Mouse (Mus musculus): Measurements from ENCODE around the gene Aplp1. TPM values are rescaled to one million over a fixed set of nuclear protein-coding genes. Genes with fewer than 3 reads are reported as not detected.

Gene Aplp1
- polyA plus RNA-seq, 1 experiment from 2014 or later = 33.9 TPM

DNA sequence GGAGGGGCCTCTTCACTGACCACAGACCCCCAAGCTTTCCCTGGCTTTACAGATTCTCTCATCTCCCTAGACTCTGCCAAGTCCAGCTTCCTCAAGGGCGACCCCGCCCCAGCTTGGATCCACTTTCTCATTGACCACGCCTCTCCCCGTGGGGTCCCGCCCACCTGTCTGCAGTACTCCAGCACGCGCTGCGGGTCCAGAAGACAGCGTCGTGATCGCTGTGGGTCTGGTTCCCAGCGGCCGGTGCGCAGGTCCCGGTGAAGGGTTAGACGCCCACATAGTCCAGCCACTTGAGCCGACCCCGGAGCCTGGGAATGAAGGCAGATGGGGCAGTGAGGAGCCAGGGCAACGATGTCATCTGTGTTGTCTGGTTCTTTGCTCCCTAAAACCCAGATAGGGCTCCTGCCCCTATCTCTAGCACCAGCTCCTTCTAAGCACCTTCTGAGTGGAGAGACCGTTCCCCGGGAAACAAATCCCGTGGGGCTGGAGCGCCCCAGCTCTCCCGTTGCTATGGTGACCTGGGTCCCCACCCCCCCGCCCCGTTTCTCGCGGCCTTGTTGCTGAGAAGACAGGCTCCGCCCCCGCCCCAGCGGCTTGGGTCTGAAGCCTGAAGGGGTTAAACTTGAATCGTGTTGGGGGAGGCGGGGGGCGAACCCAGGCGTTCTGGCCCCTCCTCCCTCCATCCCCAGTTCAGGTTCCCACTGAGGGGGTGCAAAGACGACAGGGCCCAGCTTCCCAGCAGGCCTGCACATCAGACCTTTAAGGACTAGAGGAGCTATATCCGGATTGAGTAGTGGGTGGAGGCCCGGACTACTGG, 973 bp downstream of the Aplp1 start:
- H3K9ac ChIP-seq (replicated peaks) = peak overlapping the region; percentile 71
- 0 out of 2 replicates have a peak, but pooled peaks cover 8% of the 10 kb centered on the region for H3K9me3 ChIP-seq
- peaks cover 79% of the 10 kb centered on the region for H3K27me3 ChIP-seq
- no peak overlapping the region for H3K27ac ChIP-seq
- peak; percentile 10; the same call in 1 of the 2 replicates for ATAC-seq (ENCODE audit: insufficient number of reproducible peaks, insufficient read depth, low FRiP score, low TSS enrichment, low read depth)
- peak overlapping the region; percentile 73 for H3K4me3 ChIP-seq (replicated peaks)
- under 1% methylated on average over 38 of the region's 38 CpGs for WGBS
- peaks cover 10% of the 10 kb centered on the region for H3K4me1 ChIP-seq (replicated peaks)
- peak overlapping the region; percentile 80 for H3K4me2 ChIP-seq
- H3K36me3 ChIP-seq = peaks cover 18% of the 10 kb centered on the region

DNA sequence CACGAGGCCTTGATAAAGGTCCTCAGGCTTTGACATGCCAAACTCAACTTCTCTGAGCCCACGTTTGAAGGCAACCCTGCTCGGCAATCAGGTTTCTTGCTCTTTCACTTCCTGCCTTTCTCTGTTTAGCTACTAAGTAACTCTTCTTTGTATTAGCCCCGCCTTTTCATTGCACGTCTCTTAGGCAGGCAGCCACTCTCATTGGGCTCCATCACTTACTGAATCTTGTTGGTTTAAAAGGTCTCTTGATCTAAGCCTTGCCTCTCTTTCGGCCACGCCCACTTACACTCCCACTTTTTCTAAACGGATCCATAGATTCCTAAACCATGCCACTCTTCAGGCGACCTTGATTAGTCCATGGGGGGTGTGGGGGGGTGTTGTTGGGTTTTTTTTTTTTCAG, 1.6 kb downstream of the Aplp1 start:
- H3K4me2 ChIP-seq = peak overlapping the region; percentile 80

DNA sequence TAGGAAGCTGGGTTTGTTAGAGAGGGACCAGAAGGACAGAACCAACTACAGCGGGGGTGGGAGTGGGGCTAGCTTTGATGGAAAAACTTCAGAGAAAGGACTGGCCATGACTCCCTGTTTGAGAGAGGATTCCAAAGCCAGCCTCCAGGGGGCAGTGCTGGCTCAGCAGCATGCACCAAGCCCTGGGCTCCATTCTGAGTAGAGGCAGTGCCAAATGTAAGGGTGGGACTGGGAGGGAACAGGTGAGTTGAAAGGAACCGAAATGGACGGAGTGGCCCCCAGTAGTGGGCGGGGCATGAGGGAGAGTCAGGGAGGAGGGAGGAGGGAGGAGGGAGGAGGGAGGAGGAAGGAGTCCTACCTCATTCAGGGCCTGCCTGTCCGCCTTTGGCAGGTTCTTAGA, 4.6 kb downstream of the Aplp1 start:
- no peaks in the 10 kb centered on the region for H3K9me3 ChIP-seq
- H3K36me3 ChIP-seq = peaks cover 32% of the 10 kb centered on the region
- no peak overlapping the region for H3K4me2 ChIP-seq
- no peak overlapping the region for H3K27ac ChIP-seq
- H3K4me3 ChIP-seq (replicated peaks) = no peak overlapping the region
- peaks cover 77% of the 10 kb centered on the region for H3K27me3 ChIP-seq
- ATAC-seq (ENCODE audit: insufficient number of reproducible peaks, insufficient read depth, low FRiP score, low TSS enrichment, low read depth) = no peak
- 20% methylated on average over 4 of the region's 5 CpGs for WGBS
- no peak overlapping the region for H3K9ac ChIP-seq (replicated peaks)
- peaks cover 10% of the 10 kb centered on the region for H3K4me1 ChIP-seq (replicated peaks)

More for the DNA sequence above, 1.6 kb downstream of the Aplp1 start:
- Histone ChIP-seq H3K4me1 (replicated peaks) (peaks cover 10% of the 10 kb centered on the region), H3K9me3 (0 out of 2 replicates have a peak, but pooled peaks cover 8% of the 10 kb centered on the region), H3K9ac (replicated peaks) (no peak overlapping the region), H3K27me3 (peaks cover 75% of the 10 kb centered on the region), H3K36me3 (peaks cover 18% of the 10 kb centered on the region), H3K27ac (no peak overlapping the region), H3K4me3 (replicated peaks) (no peak overlapping the region)
- 22% methylated on average over 9 of the region's 9 CpGs for whole genome bisulfite sequencing
- ATAC-seq (ENCODE audit: insufficient number of reproducible peaks, insufficient read depth, low FRiP score, low TSS enrichment, low read depth) = no peak

DNA sequence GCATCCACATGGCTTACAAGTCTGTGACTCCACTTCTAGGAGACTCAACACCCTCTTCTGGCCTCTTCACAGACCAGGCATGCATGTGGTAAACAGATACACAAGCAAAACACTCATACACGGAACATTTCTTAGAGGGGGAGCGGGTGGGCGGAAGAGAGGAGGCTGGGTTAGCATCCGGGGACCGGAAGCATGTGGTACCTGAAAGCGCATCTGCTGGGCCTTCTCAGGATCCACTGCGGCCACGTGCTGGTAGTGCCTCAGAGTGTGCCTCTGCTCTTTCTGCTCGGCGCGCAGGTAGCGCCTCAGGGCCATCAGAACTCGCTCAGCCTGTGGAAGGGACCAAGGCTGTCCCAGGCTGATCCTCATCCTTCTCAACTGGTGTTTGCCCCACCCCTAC, 5.6 kb downstream of the Aplp1 start:
- Histone ChIP-seq H3K4me1 (replicated peaks) (peaks cover 8% of the 10 kb centered on the region), H3K36me3 (peaks cover 41% of the 10 kb centered on the region), H3K4me2 (no peak overlapping the region), H3K27ac (no peak overlapping the region), H3K9me3 (no peaks in the 10 kb centered on the region), H3K27me3 (peaks cover 74% of the 10 kb centered on the region), H3K9ac (replicated peaks) (no peak overlapping the region), H3K4me3 (replicated peaks) (no peak overlapping the region)
- 64% methylated on average over 13 of the region's 13 CpGs for WGBS
- no peak for ATAC-seq (ENCODE audit: insufficient number of reproducible peaks, insufficient read depth, low FRiP score, low TSS enrichment, low read depth)

DNA sequence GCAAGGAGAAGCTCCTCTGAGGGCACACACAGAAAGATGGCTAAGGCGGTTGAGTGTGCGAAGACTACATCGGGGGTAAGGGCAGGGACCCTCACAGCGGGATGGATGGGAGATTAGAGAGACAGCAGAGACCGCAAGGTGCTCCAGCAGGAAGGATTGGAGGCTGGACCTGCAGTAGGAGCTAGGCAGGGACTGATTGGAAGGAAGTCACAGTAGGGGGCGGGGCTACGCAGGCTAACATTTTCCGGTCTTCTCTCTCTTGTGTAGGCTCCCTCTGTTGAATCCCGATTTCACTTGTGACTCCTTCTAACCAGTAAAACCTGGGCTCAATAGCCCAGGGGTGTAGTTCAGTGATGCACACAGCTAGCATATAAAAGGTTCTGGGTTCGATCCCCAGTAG, 8.5 kb downstream of the Aplp1 start:
- 13% methylated on average over 10 of the region's 10 CpGs for WGBS

DNA sequence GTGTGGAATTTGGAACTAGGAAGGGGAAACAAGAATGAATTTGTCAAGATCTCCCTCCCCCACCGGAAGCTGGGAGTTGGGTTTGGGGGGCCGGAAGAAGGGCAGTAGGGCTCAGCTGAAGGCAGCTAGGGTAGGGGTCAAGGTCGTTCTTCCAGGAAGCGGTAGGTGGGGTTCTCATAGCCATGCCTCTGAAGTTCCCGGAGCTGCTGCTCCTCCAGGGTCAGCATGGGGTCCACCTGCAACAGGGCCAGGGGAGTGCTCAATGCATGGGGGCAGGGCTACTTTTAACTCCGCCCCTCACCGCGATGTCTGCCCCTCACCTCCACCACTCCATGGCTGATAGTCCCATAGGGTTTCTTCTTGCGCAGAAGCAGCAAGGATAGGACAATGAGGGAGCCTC, 10.2 kb downstream of the Aplp1 start:
- Histone ChIP-seq H3K27me3 (peaks cover 38% of the 10 kb centered on the region), H3K27ac (no peak overlapping the region), H3K4me3 (replicated peaks) (no peak overlapping the region), H3K9ac (replicated peaks) (no peak overlapping the region), H3K36me3 (peaks cover 31% of the 10 kb centered on the region; the same call in 1 of the 2 replicates), H3K4me1 (replicated peaks) (no peaks in the 10 kb centered on the region; the same call in 1 of the 2 replicates), H3K9me3 (no peaks in the 10 kb centered on the region), H3K4me2 (no peak overlapping the region)
- ATAC-seq (ENCODE audit: insufficient number of reproducible peaks, insufficient read depth, low FRiP score, low TSS enrichment, low read depth) = no peak
- WGBS = 34% methylated on average over 9 of the region's 9 CpGs

More for the DNA sequence above, 8.5 kb downstream of the Aplp1 start:
- peaks cover 31% of the 10 kb centered on the region; the same call in 1 of the 2 replicates for H3K36me3 ChIP-seq
- H3K9ac ChIP-seq (replicated peaks) = no peak overlapping the region
- no peak overlapping the region for H3K4me3 ChIP-seq (replicated peaks)
- H3K4me1 ChIP-seq (replicated peaks) = no peaks in the 10 kb centered on the region
- no peaks in the 10 kb centered on the region for H3K9me3 ChIP-seq
- H3K27ac ChIP-seq = no peak overlapping the region
- no peak for ATAC-seq (ENCODE audit: insufficient number of reproducible peaks, insufficient read depth, low FRiP score, low TSS enrichment, low read depth)
- H3K4me2 ChIP-seq = no peak overlapping the region
- H3K27me3 ChIP-seq = peaks cover 47% of the 10 kb centered on the region

DNA sequence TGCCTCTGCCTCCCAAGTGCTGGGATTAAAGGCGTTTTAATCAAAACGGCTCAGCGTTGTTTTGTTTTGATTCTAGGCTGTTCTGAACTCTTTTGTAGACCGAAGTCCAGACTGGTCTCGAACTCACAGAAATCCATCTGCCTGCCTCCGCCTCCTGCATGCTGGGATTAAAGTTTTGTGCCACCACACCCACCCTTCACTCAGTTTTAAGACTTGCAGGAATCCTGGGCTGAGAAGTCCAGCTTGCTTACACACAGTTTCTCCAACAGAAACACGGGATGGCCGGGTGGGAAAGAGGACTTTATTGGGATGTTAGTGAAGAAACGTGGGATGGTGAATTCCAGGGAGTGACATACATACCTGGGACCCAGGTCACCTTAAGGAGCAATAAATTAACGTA, 10.6 kb downstream of the Aplp1 start:
- Histone ChIP-seq H3K4me1 (replicated peaks) (no peaks in the 10 kb centered on the region; the same call in 1 of the 2 replicates), H3K4me2 (no peak overlapping the region), H3K9ac (replicated peaks) (no peak overlapping the region), H3K27ac (no peak overlapping the region), H3K4me3 (replicated peaks) (no peak overlapping the region), H3K9me3 (no peaks in the 10 kb centered on the region), H3K36me3 (peaks cover 27% of the 10 kb centered on the region; the same call in 1 of the 2 replicates), H3K27me3 (peaks cover 34% of the 10 kb centered on the region)
- no peak for ATAC-seq (ENCODE audit: insufficient number of reproducible peaks, insufficient read depth, low FRiP score, low TSS enrichment, low read depth)
- WGBS = 72% methylated on average over 10 of the region's 10 CpGs

DNA sequence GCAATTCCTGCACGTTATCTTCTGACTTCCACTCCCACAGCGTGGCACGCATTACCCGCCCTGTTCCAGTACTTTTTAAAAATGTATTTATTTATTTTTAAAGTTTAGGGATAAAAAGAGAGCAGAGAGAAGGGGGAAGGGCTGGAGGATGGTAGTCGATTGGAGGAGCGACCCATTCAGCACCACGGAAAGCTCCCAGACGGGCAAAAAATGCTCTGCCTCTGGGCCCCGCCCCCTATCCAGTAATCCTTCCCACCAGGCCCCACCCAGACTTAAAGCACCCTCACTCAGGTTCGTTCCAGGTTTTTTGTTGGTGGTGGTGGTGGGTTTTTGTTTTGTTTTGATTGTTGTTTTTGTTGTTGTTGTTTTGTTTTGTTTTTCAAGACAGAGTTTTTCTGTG, 11.1 kb downstream of the Aplp1 start:
- Histone ChIP-seq H3K9ac (replicated peaks) (no peak overlapping the region), H3K9me3 (no peaks in the 10 kb centered on the region), H3K36me3 (peaks cover 25% of the 10 kb centered on the region; the same call in 1 of the 2 replicates), H3K4me1 (replicated peaks) (no peaks in the 10 kb centered on the region; the same call in 1 of the 2 replicates), H3K27ac (no peak overlapping the region), H3K4me2 (no peak overlapping the region), H3K4me3 (replicated peaks) (no peak overlapping the region), H3K27me3 (peaks cover 31% of the 10 kb centered on the region)
- 2% methylated on average over 10 of the region's 10 CpGs for WGBS
- ATAC-seq (ENCODE audit: insufficient number of reproducible peaks, insufficient read depth, low FRiP score, low TSS enrichment, low read depth) = no peak

DNA sequence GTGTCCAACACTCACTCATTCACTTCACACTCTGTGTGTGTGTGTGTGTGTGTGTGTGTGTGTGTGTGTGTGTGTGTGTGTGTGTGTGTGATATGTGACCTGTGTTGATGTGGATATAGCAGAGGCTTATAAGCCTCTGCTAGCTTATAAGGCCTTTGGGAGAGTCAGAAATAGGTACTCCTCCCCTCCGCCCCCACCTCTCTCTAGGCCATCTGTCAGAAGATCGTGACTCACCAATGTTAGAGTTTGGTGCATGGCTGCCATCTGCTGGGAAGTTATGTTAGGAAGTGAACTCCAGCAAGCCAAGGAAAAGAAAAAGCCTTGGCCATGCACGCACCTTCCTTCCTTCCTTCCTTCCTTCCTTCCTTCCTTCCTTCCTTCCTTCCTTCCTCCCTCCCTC, 13.5 kb downstream of the Aplp1 start:
- Histone ChIP-seq H3K9me3 (no peaks in the 10 kb centered on the region), H3K36me3 (peaks cover 18% of the 10 kb centered on the region; the same call in 1 of the 2 replicates), H3K27me3 (peaks cover 18% of the 10 kb centered on the region), H3K4me3 (replicated peaks) (no peak overlapping the region), H3K4me2 (no peak overlapping the region), H3K9ac (replicated peaks) (no peak overlapping the region), H3K27ac (no peak overlapping the region), H3K4me1 (replicated peaks) (no peaks in the 10 kb centered on the region; the same call in 1 of the 2 replicates)
- no peak for ATAC-seq (ENCODE audit: insufficient number of reproducible peaks, insufficient read depth, low FRiP score, low TSS enrichment, low read depth)
- 16% methylated on average over 3 of the region's 3 CpGs for WGBS

DNA sequence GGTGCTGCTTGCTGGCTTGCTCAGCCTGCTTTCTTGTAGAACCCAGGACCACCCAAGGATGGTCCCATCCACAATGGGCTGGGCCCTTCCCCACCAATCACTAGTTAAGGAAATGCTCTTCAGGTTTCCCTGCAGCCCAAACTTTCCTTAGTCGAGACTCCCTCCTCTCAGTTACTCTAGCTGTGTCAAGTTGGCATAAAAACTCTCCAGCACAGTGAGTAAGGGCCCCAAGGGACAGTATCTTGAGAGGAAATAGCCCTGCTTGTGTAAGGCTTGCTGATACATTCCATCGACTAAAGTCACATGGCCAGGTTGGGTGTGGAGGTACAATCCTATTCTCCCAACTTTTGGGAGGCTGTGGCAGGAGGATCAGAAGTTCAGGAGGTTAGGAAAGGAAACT, 15.1 kb downstream of the Aplp1 start:
- Histone ChIP-seq H3K4me3 (replicated peaks) (no peak overlapping the region), H3K4me1 (replicated peaks) (no peaks in the 10 kb centered on the region; the same call in 1 of the 2 replicates), H3K27me3 (peaks cover 4% of the 10 kb centered on the region), H3K4me2 (no peak overlapping the region), H3K9ac (replicated peaks) (no peak overlapping the region), H3K9me3 (no peaks in the 10 kb centered on the region), H3K27ac (no peak overlapping the region), H3K36me3 (peaks cover 13% of the 10 kb centered on the region; the same call in 1 of the 2 replicates)
- no peak for ATAC-seq (ENCODE audit: insufficient number of reproducible peaks, insufficient read depth, low FRiP score, low TSS enrichment, low read depth)
- 54% methylated on average over 2 of the region's 2 CpGs for WGBS

DNA sequence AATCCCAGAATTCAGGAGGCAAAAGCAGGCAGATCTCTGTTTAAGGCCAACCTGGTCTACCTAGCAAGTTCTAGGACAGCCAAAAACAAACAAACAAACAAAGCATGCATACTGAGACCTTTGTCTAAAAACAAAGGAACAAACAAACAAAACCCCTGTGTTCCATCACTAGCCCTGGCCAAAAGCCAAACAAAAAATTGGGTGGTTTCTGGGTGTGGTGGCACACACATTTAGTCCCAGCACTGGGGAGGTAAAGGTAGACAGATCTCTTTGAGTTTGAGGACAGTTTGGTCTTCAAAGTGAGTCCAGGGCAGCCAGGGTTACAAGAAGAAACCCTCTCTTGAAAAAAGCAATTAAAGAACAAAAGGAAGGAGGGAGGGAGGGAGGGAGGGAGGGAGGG, 16.0 kb downstream of the Aplp1 start:
- Histone ChIP-seq H3K4me3 (replicated peaks) (no peak overlapping the region), H3K4me2 (no peak overlapping the region), H3K9me3 (no peaks in the 10 kb centered on the region)

More for the DNA sequence above, 16.0 kb downstream of the Aplp1 start:
- Histone ChIP-seq H3K36me3 (peaks cover 8% of the 10 kb centered on the region; the same call in 1 of the 2 replicates), H3K27ac (no peak overlapping the region), H3K4me1 (replicated peaks) (no peaks in the 10 kb centered on the region; the same call in 1 of the 2 replicates), H3K9ac (replicated peaks) (no peak overlapping the region), H3K27me3 (peaks cover 5% of the 10 kb centered on the region)
- no peak for ATAC-seq (ENCODE audit: insufficient number of reproducible peaks, insufficient read depth, low FRiP score, low TSS enrichment, low read depth)
